Comparison of ENCODE assay signal across 16 mouse cellular contexts in genomic region chr1:93742910-93743309, GRCm38 (mm10). TPM values are rescaled to one million over a fixed set of nuclear protein-coding genes. Genes with fewer than 3 reads are reported as not detected.
DNase-seq lines count a peak whose midpoint lies in the region; ATAC-seq and TF ChIP-seq lines count a peak whose summit lies in the region.
"Had no signal": no experiment of that assay in that cellular context is flagged by ENCODE, and none has a peak within 500 bp of the region (broad histone marks: within the 10 kb centered on the region; RNA-seq: fewer than 3 reads in every experiment).

No protein-coding gene starts in this region.

- intact Hi-C loops in left cerebral cortex, adult 2 months (cut with DNase I) = no loop called here
- intact Hi-C loops in left cerebral cortex, postnatal 4 days (cut with DNase I) = no loop called here

- no peak overlapping the region for H3K4me3 ChIP-seq in left cerebral cortex, adult 2 months
- H3K4me3 ChIP-seq: embryonic facial prominence, embryonic 12.5 days; forebrain, embryonic 12.5 days; liver, embryonic 13.5 days had no signal

- ATAC-seq in CD4-positive, CD25-positive, alpha-beta regulatory T cell, adult 4 months = no peak
- peak; percentile 55; the same call in 1 of the 2 replicates for ATAC-seq in erythroid progenitor cell, adult 5-6 weeks (replicated peaks; ENCODE audit: low FRiP score, poor library complexity, severe bottlenecking)
- no peak for ATAC-seq in granulocyte monocyte progenitor cell, adult 5-6 weeks (replicated peaks; ENCODE audit: poor library complexity, severe bottlenecking)

- DNase-seq in CD4-positive, CD25-positive, alpha-beta regulatory T cell, adult 2 months (ENCODE audit: low read depth, low spot score) = peak; percentile 43
- DNase-seq in left cerebral cortex, adult 2 months (ENCODE audit: extremely low spot score in 1 of 2, low spot score in 2 of 2) = no peak
- no peak for DNase-seq in left cerebral cortex, postnatal 4 days
- DNase-seq in B cell, adult 2 months = peak; percentile 31 to 33
- no peak for DNase-seq in adrenal gland, postnatal 10 days
- DNase-seq: adrenal gland, postnatal 36 days; cerebellum, postnatal 25 days; gastrocnemius, postnatal 14 days; kidney, adult 18-20 months; liver, embryonic 13.5 days; right cerebral cortex, postnatal 14 days had no signal

- H3K27ac ChIP-seq in left cerebral cortex, adult 2 months = no peak overlapping the region
- H3K27ac ChIP-seq: embryonic facial prominence, embryonic 12.5 days; forebrain, embryonic 12.5 days; liver, embryonic 13.5 days had no signal

- TF ChIP-seq CTCF in left cerebral cortex, adult 2 months (IDR thresholded peaks at IDR 0.05) = peak; percentile 25

RNA-seq across cellular contexts. Expression of gene Atg4b, which starts 8.4 kb away (rescaled TPM):
- polyA plus RNA-seq in CD4-positive, CD25-positive, alpha-beta regulatory T cell, adult 4 months (2017; shearing (Covaris generic)) = 100 to 1,000 TPM in 1 of 2 experiments, 10 to 100 TPM in 1; 87.1 to 104 TPM
- 10 to 100 TPM; 79.7 to 89.7 TPM for total RNA-seq in left cerebral cortex, adult 2 months (2021)
- total RNA-seq in left cerebral cortex, postnatal 4 days (2021) = 10 to 100 TPM; 85.1 to 89.7 TPM
- total RNA-seq in erythroid progenitor cell, adult 5-6 weeks (2015; ENCODE audit: low replicate concordance) = 67.8 and 91.4 TPM in 2 replicates
- total RNA-seq in erythroid progenitor cell, adult 5-6 weeks (2017; ENCODE audit: low replicate concordance) = 116 and 166 TPM in 2 replicates
- 10 to 100 TPM; 62.2 to 75.5 TPM for total RNA-seq in adrenal gland, postnatal 10 days (2021)
- 29.7 and 61.9 TPM in 2 replicates for total RNA-seq in granulocyte monocyte progenitor cell, adult 5-6 weeks (2014; fragmentation: Nextera tagmentation)
- 46.8 and 87.7 TPM in 2 replicates for total RNA-seq in granulocyte monocyte progenitor cell, adult 5-6 weeks (2017)

RNA-seq across cellular contexts. Expression of gene Thap4, which starts 11.8 kb away (rescaled TPM):
- polyA plus RNA-seq in CD4-positive, CD25-positive, alpha-beta regulatory T cell, adult 4 months (2017; shearing (Covaris generic)) = 10 to 100 TPM; 14.1 to 24.8 TPM
- 10 to 100 TPM; 42.0 to 44.4 TPM for total RNA-seq in left cerebral cortex, adult 2 months (2021)
- 10 to 100 TPM; 38.1 to 40.2 TPM for total RNA-seq in left cerebral cortex, postnatal 4 days (2021)
- total RNA-seq in erythroid progenitor cell, adult 5-6 weeks (2015; ENCODE audit: low replicate concordance) = 1.1 and 30.6 TPM in 2 replicates
- 3.1 and 14.1 TPM in 2 replicates for total RNA-seq in erythroid progenitor cell, adult 5-6 weeks (2017; ENCODE audit: low replicate concordance)
- 10 to 100 TPM; 46.0 to 51.7 TPM for total RNA-seq in adrenal gland, postnatal 10 days (2021)
- total RNA-seq in granulocyte monocyte progenitor cell, adult 5-6 weeks (2014; fragmentation: Nextera tagmentation) = 30.8 and 57.7 TPM in 2 replicates
- total RNA-seq in granulocyte monocyte progenitor cell, adult 5-6 weeks (2017) = 16.7 and 25.0 TPM in 2 replicates

RNA-seq across cellular contexts. Expression of gene Bok, which starts 57.5 kb away (rescaled TPM):
- not detected for polyA plus RNA-seq in CD4-positive, CD25-positive, alpha-beta regulatory T cell, adult 4 months (2017; shearing (Covaris generic))
- total RNA-seq in left cerebral cortex, adult 2 months (2021) = 10 to 100 TPM; 33.2 to 35.8 TPM
- total RNA-seq in left cerebral cortex, postnatal 4 days (2021) = 10 to 100 TPM; 45.0 to 48.7 TPM
- total RNA-seq in erythroid progenitor cell, adult 5-6 weeks (2015; ENCODE audit: low replicate concordance) = not detected in 2 replicates
- not detected in 2 replicates for total RNA-seq in erythroid progenitor cell, adult 5-6 weeks (2017; ENCODE audit: low replicate concordance)
- 10 to 100 TPM; 17.4 to 21.0 TPM for total RNA-seq in adrenal gland, postnatal 10 days (2021)
- 0.43 and 0.60 TPM in 2 replicates for total RNA-seq in granulocyte monocyte progenitor cell, adult 5-6 weeks (2014; fragmentation: Nextera tagmentation)
- total RNA-seq in granulocyte monocyte progenitor cell, adult 5-6 weeks (2017) = 0.26 and 0.43 TPM in 2 replicates

RNA-seq across cellular contexts. Expression of gene Dtymk, which starts 58.8 kb away (rescaled TPM):
- polyA plus RNA-seq in CD4-positive, CD25-positive, alpha-beta regulatory T cell, adult 4 months (2017; shearing (Covaris generic)) = 100 to 1,000 TPM; 120 to 147 TPM
- 10 to 100 TPM; 50.8 to 52.5 TPM for total RNA-seq in left cerebral cortex, adult 2 months (2021)
- total RNA-seq in left cerebral cortex, postnatal 4 days (2021) = 10 to 100 TPM; 80.5 to 91.2 TPM
- 135 and 183 TPM in 2 replicates for total RNA-seq in erythroid progenitor cell, adult 5-6 weeks (2015; ENCODE audit: low replicate concordance)
- total RNA-seq in erythroid progenitor cell, adult 5-6 weeks (2017; ENCODE audit: low replicate concordance) = 123 and 140 TPM in 2 replicates
- total RNA-seq in adrenal gland, postnatal 10 days (2021) = 10 to 100 TPM; 72.3 to 76.9 TPM
- 238 and 289 TPM in 2 replicates for total RNA-seq in granulocyte monocyte progenitor cell, adult 5-6 weeks (2014; fragmentation: Nextera tagmentation)
- 216 and 239 TPM in 2 replicates for total RNA-seq in granulocyte monocyte progenitor cell, adult 5-6 weeks (2017)

Comparison
In these comparisons a context has a peak if more than half of its experiments do, and no peak if none do; other contexts are left out.
1. DNase-seq: peak in CD4-positive, CD25-positive, alpha-beta regulatory T cell, adult 2 months (single experiment) and B cell, adult 2 months (2 of 2); none in left cerebral cortex, adult 2 months (0 of 2), left cerebral cortex, postnatal 4 days (single experiment) and adrenal gland, postnatal 10 days (single experiment).
2. RNA of gene Bok, which starts 57.5 kb away (total RNA-seq): 45.0 to 48.7 TPM in left cerebral cortex, postnatal 4 days, 33.2 to 35.8 TPM in left cerebral cortex, adult 2 months and 17.4 to 21.0 TPM in adrenal gland, postnatal 10 days; 0.26 to 0.60 TPM in granulocyte monocyte progenitor cell, adult 5-6 weeks and not detected in erythroid progenitor cell, adult 5-6 weeks; every median in the first group is over 10 times any median in the second.